Mouse (Mus musculus) cortical plate, adult 2 months (tissue): ENCODE data around the gene Olfr420.

ENCODE experiments used
- CTCF ChIP-seq: fragments of 200-500 bp; IDR thresholded peaks from 2 replicates; pipeline ENCODE4 v1.5.1; 2011; ENCODE audit warnings: mild to moderate bottlenecking, control low read depth, low read length; ENCODE audit not compliant: insufficient read depth; ENCODE audit errors: extremely low read depth
- POLR2A ChIP-seq: fragments of 200-500 bp; IDR thresholded peaks from 2 replicates; pipeline ENCODE4 v1.6.1; 2011; ENCODE audit warnings: mild to moderate bottlenecking, low read length, control low read depth; ENCODE audit not compliant: insufficient read depth; ENCODE audit errors: extremely low read depth

- TF ChIP-seq CTCF = no peak
- TF ChIP-seq POLR2A = no peak
Observed at GRCm38 (mm10) chr1:174159095-174159494, 3.7 kb downstream of the Olfr420 start.
